Mouse (Mus musculus) bone marrow macrophage, adult 2 months (primary cell): ENCODE results near the gene Gm15319.
"Not testable (repeated sequence)": the region's sequence is repeated elsewhere in the genome, so short reads cannot be mapped to it uniquely, and the experiment has no call there.

ENCODE experiments used
- CTCF ChIP-seq: IDR thresholded peaks from 2 replicates; pipeline ENCODE4 v1.5.1; 2012; ENCODE audit warnings: low read depth, mild to moderate bottlenecking, low read length, moderate library complexity
- POLR2A ChIP-seq: IDR thresholded peaks from 2 replicates; pipeline ENCODE4 v1.6.1; 2012; ENCODE audit warnings: mild to moderate bottlenecking, low read depth, low read length, borderline replicate concordance

GRCm38 (mm10) chr8:20410355-20410754, 47.3 kb upstream of the Gm15319 start:
- not testable (repeated sequence) for TF ChIP-seq CTCF, POLR2A
